Mouse (Mus musculus): ENCODE data around the gene Smu1. TPM values are rescaled to one million over a fixed set of nuclear protein-coding genes. Genes with fewer than 3 reads are reported as not detected.

Gene Smu1
- total and polyA plus RNA-seq, 3 experiments, result 93.4 to 183 (median 118) TPM

DNA sequence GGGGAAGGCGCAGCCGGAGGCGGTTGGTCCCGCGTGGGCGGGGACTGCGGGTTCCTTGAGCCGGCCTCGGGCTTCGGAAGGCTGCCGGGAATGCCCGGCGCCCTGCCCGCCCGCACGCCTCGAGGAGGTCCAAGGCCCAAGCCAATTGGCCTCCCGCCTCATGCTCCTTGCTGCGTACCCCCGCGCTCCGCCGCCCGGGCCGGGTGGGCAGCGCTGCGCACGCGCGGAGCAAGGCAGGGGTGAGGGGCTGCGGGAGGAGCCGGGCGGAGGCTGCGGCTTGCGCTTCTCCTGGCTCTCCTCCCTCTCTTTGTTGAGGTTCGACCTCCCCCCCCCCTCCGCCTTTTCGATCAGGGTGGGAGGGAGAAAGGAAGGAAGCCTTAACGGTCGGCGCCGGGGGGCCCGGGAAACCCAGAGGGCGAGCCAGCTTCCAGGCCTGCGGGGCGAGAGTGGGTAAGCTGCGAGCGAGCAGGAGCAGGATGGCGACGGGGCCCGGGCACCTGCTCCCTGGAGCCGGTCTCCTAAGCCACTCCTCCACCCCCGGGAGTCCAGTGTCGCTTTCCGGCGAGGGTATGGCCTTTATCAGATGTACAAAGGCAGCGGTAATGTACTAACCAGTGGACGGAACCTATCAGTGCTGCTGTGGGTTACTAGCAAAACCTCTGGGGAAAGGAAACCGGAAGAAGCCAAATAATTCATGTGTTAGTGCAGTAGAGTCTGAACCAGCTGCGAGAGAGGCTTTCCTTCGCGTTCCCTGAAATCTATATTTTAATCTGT is 34.8 kb downstream of the Smu1 start (continued):
- TF ChIP-seq CTCF (conservative IDR thresholded peaks at IDR 0.05 in 1 of 2, IDR thresholded peaks at IDR 0.05 in 1 of 2; ENCODE audit: low read depth in 2 of 2, low read length in 2 of 2) (no peak), MAFK (IDR thresholded peaks at IDR 0.05; ENCODE audit: insufficient replicate concordance, low read length) (no peak), TCF12 (IDR thresholded peaks at IDR 0.05; ENCODE audit: low read depth, low read length) (no peak), ZC3H11A (IDR thresholded peaks at IDR 0.05; ENCODE audit: low read depth, low read length) (no peak), KAT2A (IDR thresholded peaks at IDR 0.05; ENCODE audit: insufficient replicate concordance, low read length) (0 out of 2 replicates have a peak, but pooled peaks have one; percentile 14), MAX (IDR thresholded peaks at IDR 0.05; ENCODE audit: low read length) (no peak; the same call in 1 of the 2 replicates), MEF2A (IDR thresholded peaks at IDR 0.05; ENCODE audit: borderline replicate concordance, low read depth, low read length) (no peak), IRF4 (IDR thresholded peaks at IDR 0.05; ENCODE audit: low read depth, low read length) (no peak), MYC (IDR thresholded peaks at IDR 0.05; ENCODE audit: low read depth, low read length) (peak; percentile 52; the same call in 1 of the 2 replicates), GABPA (IDR thresholded peaks at IDR 0.05; ENCODE audit: insufficient replicate concordance, low read depth, low read length) (no peak), POLR2AphosphoS2 (IDR thresholded peaks at IDR 0.05; ENCODE audit: low read depth, low read length) (peak; percentile 8; the same call in 1 of the 2 replicates), MAZ (IDR thresholded peaks at IDR 0.05; ENCODE audit: low read depth, low read length) (peak; percentile 23; the same call in 1 of the 2 replicates), SMC3 (IDR thresholded peaks at IDR 0.05; ENCODE audit: low read depth, low read length) (no peak), JUND (conservative IDR thresholded peaks at IDR 0.05; ENCODE audit: low read depth, low read length) (no peak), USF2 (conservative IDR thresholded peaks at IDR 0.05; ENCODE audit: low read depth, low read length) (no peak), CHD2 (IDR thresholded peaks at IDR 0.05; ENCODE audit: low read length) (0 out of 2 replicates have a peak, but pooled peaks have one; percentile 26), ETS1 (conservative IDR thresholded peaks at IDR 0.05; ENCODE audit: low read depth, low read length) (no peak), ZKSCAN1 (IDR thresholded peaks at IDR 0.05; ENCODE audit: borderline replicate concordance, low read depth, low read length) (no peak)

- peaks cover 16 to 29% of the 10 kb centered on the region in 2 experiments for H3K36me3 ChIP-seq (replicated peaks in 1 of 2; ENCODE audit: control insufficient read depth in 1 of 2, insufficient read depth in 1 of 2, low read length in 1 of 2)
- H3K4me3 ChIP-seq (replicated peaks in 1 of 3; ENCODE audit: low read depth in 2 of 3, low read length in 2 of 3, poor library complexity in 1 of 3), result peak within 1 kb of the TSS; percentile 79 to 99 (median 95)
- in situ Hi-C loops (cut with MboI; ENCODE audit: low pct_ligation_motif_present, low pct_unique_long_range_greater_than_20kb, low sequenced_read_pairs), result no loop called here
- dilution Hi-C loops (cut with MboI; ENCODE audit: extremely low pct_ligation_motif_present, extremely low pct_unique_long_range_greater_than_20kb, low sequenced_read_pairs), result no loop called here
- H3K9ac ChIP-seq (ENCODE audit: insufficient read depth, low read depth), result peak within 1 kb of the TSS; percentile 91
- peak within 1 kb of the TSS; percentile 85 for H3K27ac ChIP-seq (ENCODE audit: insufficient read depth, low read depth)
- no peaks in the 10 kb centered on the region for H3K27me3 ChIP-seq (replicated peaks)
- peaks cover 5 to 37% of the 10 kb centered on the region in 2 experiments; a peak in 3 of 4 replicates for H3K4me1 ChIP-seq (ENCODE audit: control insufficient read depth in 1 of 2, insufficient read depth in 2 of 2)
- DNase-seq (ENCODE audit: extremely low read depth), result peak; percentile 94
- H3K4me2 ChIP-seq (ENCODE audit: insufficient read depth, low read depth, poor library complexity, severe bottlenecking), result peak within 1 kb of the TSS; percentile 94
- H3K9me3 ChIP-seq (replicated peaks; ENCODE audit: low read length), result no peaks in the 10 kb centered on the region
- H3K79me2 ChIP-seq (replicated peaks; ENCODE audit: control insufficient read depth, extremely low read depth, insufficient read depth, poor library complexity, severe bottlenecking), result peaks cover 37% of the 10 kb centered on the region
- TF ChIP-seq MXI1 (IDR thresholded peaks at IDR 0.05; ENCODE audit: low read depth, low read length) (peak; percentile 89; the same call in 1 of the 2 replicates), SIN3A (IDR thresholded peaks at IDR 0.05; ENCODE audit: low read length) (peak; percentile 93), CTCF (conservative IDR thresholded peaks at IDR 0.05 in 1 of 2, IDR thresholded peaks at IDR 0.05 in 1 of 2; ENCODE audit: low read depth in 2 of 2, low read length in 2 of 2) (no peak), BHLHE40 (IDR thresholded peaks at IDR 0.05; ENCODE audit: low read depth, low read length) (no peak), SMC3 (IDR thresholded peaks at IDR 0.05; ENCODE audit: low read depth, low read length) (no peak), UBTF (IDR thresholded peaks at IDR 0.05; ENCODE audit: low read depth, low read length) (peak; percentile 66; the same call in 1 of the 2 replicates), TCF12 (IDR thresholded peaks at IDR 0.05; ENCODE audit: low read depth, low read length) (peak; percentile 91), KAT2A (IDR thresholded peaks at IDR 0.05; ENCODE audit: insufficient replicate concordance, low read length) (no peak), ETS1 (conservative IDR thresholded peaks at IDR 0.05; ENCODE audit: low read depth, low read length) (peak; percentile 31; the same call in 1 of the 2 replicates), RCOR1 (conservative IDR thresholded peaks at IDR 0.05; ENCODE audit: low read depth, low read length) (peak; percentile 51; the same call in 1 of the 2 replicates), NELFE (IDR thresholded peaks at IDR 0.05; ENCODE audit: low read depth, low read length) (peak; percentile 98), IRF4 (IDR thresholded peaks at IDR 0.05; ENCODE audit: low read depth, low read length) (peak; percentile 47), ZNF384 (IDR thresholded peaks at IDR 0.05; ENCODE audit: low read depth, low read length) (peak; percentile 91), JUND (conservative IDR thresholded peaks at IDR 0.05; ENCODE audit: low read depth, low read length) (0 out of 2 replicates have a peak, but pooled peaks have one; percentile 24), MEF2A (IDR thresholded peaks at IDR 0.05; ENCODE audit: borderline replicate concordance, low read depth, low read length) (peak; percentile 31; the same call in 1 of the 2 replicates), USF2 (conservative IDR thresholded peaks at IDR 0.05; ENCODE audit: low read depth, low read length) (no peak), E2F4 (IDR thresholded peaks at IDR 0.05; ENCODE audit: insufficient replicate concordance, low read depth, low read length) (peak; percentile 35; the same call in 1 of the 2 replicates), MAFK (IDR thresholded peaks at IDR 0.05; ENCODE audit: insufficient replicate concordance, low read length) (peak; percentile 81), POLR2A (IDR thresholded peaks at IDR 0.05; ENCODE audit: low read depth, low read length) (peak; percentile 98), TBP (conservative IDR thresholded peaks at IDR 0.05; ENCODE audit: low read depth, low read length) (peak; percentile 90), MYC (IDR thresholded peaks at IDR 0.05; ENCODE audit: low read depth, low read length) (0 out of 2 replicates have a peak, but pooled peaks have one; percentile 41), ZC3H11A (IDR thresholded peaks at IDR 0.05; ENCODE audit: low read depth, low read length) (no peak), PAX5 (IDR thresholded peaks at IDR 0.05; ENCODE audit: low read length) (no peak), JUN (IDR thresholded peaks at IDR 0.05; ENCODE audit: insufficient read depth, low read depth, low read length) (no peak)
Measured at GRCm38 (mm10) chr4:40722011-40722666, 35.6 kb downstream of the Smu1 start, which contains the start of gene Dnaja1. Dnaja1 (plus strand) TSS chr4:40722150.
